Mouse (Mus musculus): ENCODE measurements around the gene Svep1. TPM values are rescaled to one million over a fixed set of nuclear protein-coding genes. Genes with fewer than 3 reads are reported as not detected.

Svep1 gene
- polyA plus RNA-seq, 1 experiment from 2014 or later: 0.51 TPM

GRCm38 (mm10) chr4:58003501-58003900 lies 203.2 kb downstream of the Svep1 start:
- H3K9me3 ChIP-seq (ENCODE audit: control insufficient read depth, low read length): no peaks in the 10 kb centered on the region
- H3K27me3 ChIP-seq (ENCODE audit: control insufficient read depth, insufficient read depth, low read length): no peaks in the 10 kb centered on the region
- H3K4me2 ChIP-seq (ENCODE audit: low read depth, low read length): no peak overlapping the region
- WGBS: 59% methylated on average over 3 of the region's 3 CpGs
- no peaks in the 10 kb centered on the region for H3K36me3 ChIP-seq (ENCODE audit: control insufficient read depth, insufficient read depth, low read length)
- H3K4me3 ChIP-seq (ENCODE audit: low read depth, low read length): no peak overlapping the region
- no peaks in the 10 kb centered on the region for H3K4me1 ChIP-seq (ENCODE audit: control insufficient read depth, insufficient read depth, low read length)
- H3K9ac ChIP-seq (replicated peaks; ENCODE audit: low read depth, low read length): no peak overlapping the region
- ATAC-seq (ENCODE audit: low read depth): no peak
- H3K27ac ChIP-seq (ENCODE audit: low read depth, low read length): no peak overlapping the region

Other genes starting within 250 kb of the Svep1 start
- gene Txndc8, start 197.7 kb downstream of the Svep1 start, polyA plus RNA-seq (2014; fragmentation: Nextera tagmentation; extraction: Ambion mirVana): not detected in 2 replicates
- gene Musk, start 79.1 kb upstream of the Svep1 start, polyA plus RNA-seq (2014; fragmentation: Nextera tagmentation; extraction: Ambion mirVana): 0.08 and 0.15 TPM in 2 replicates